Mouse (Mus musculus) skeletal muscle tissue, adult 2 months (tissue): ENCODE measurements around the gene Lao1.
A peak's percentile ranks its signal among the peaks of the same experiment; 100 is the strongest.
"Not testable (repeated sequence)": the region's sequence is repeated elsewhere in the genome, so short reads cannot be mapped to it uniquely, and the experiment has no call there.

Experiments
- DNase-seq: peaks from one replicate; pipeline ENCODE4 v3.0.0-alpha.2; 2012; ENCODE audit warnings: low read depth, low spot score

Gene Lao1

GRCm38 (mm10) chr4:118961141-118961628, at the start of gene Lao1:
TSS of gene Lao1 (plus strand) at chr4:118961578.
- DNase-seq, result peak; percentile 18

GRCm38 (mm10) chr4:118917365-118917764, 44.0 kb upstream of the Lao1 start, which contains the start of gene Olfr1329:
TSS of gene Olfr1329 (minus strand) at chr4:118917465.
- DNase-seq, result not testable (repeated sequence)

DNA sequence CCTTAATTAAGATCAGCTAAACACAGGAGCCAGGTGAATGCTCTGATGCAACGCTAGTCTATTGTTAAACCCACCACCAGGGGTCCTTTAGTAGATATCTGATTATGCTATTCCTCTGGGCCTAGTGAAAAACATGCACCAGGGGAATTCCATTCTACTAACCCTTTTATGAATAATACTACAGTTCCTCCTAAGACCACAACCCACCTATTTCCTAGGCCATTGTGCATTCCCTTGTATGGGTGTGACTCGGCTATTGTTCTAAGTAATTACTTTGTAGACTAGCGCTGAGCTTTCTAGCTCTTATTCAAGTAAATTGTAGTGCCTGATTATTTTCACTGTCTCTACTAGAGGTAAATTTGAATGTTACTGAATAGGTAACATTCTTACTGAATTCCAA, 30.1 kb upstream of the Lao1 start:
- not testable (repeated sequence) for DNase-seq

DNA sequence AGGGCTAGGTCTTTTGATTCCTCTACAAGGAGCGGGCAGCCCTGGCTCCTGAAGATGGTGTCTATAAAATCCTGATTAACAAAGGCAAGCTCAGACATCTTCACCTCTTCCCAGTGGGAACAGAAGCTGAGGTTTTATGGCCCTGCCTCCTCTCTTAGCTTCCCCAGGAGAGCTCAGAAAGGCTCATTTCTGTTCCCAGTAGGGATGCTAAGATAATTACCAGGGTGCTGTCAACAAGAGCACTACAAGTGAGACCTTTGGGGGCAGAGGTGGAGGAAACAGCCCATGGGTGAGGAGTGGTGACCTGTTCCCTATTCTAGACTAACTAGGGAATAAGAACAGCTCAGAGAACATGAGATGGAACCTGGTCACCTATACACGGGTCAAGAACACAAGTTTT, 22.9 kb upstream of the Lao1 start, which contains the start of gene Olfr1328:
TSS of gene Olfr1328 (minus strand) at position 101 of the 400 bp plus-strand sequence.
- DNase-seq, result no peak

- DNase-seq, result no peak
Measured at GRCm38 (mm10) chr4:118958812-118959211, 2.6 kb upstream of the Lao1 start.

GRCm38 (mm10) chr4:118967711-118968110, 6.3 kb downstream of the Lao1 start:
- no peak for DNase-seq

- no peak for DNase-seq
Measured at GRCm38 (mm10) chr4:118973281-118973680, 11.9 kb downstream of the Lao1 start.

DNA sequence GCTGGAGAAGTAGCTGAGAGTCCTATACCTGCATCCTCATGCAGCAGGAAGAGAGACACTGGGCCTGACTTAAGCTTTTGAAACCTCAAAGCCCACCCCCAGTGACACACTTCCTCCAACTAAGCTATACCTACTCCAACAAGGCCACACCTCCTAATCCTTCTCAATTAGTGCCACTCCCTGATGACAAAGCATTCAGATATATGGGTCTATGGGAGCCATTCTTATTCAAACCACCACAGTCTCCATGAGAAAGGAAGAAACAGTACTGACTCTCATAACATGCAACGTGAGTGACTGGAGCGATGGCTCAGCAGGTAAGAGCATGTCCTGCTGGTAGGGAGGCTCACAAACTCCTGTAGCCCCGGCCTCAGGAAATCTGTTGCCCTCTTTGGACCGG, 23.9 kb downstream of the Lao1 start:
- no peak for DNase-seq

DNA sequence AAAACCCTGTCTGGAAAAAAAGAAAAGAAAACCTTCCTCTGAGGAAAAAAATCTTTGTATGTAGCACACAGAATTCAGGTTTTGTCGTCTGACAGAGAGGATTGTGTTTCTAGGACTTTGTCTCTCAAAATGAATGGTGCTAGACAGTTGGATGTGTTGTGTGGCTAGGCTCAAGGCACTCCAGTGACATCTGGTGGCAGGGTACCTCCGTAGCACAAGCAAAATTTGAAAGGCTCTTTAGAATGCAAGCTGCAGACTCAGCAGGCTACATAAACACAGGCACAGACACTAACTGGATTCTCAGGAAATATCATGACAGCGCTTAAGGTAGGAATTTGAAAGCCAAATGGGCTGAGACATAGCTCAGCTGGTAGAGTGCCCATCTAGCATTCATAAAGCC, 27.2 kb downstream of the Lao1 start:
- no peak for DNase-seq

- no peak for DNase-seq
Measured at GRCm38 (mm10) chr4:118989331-118989730, 28.0 kb downstream of the Lao1 start.

- no peak for DNase-seq
Measured at GRCm38 (mm10) chr4:118991797-118992196, 30.4 kb downstream of the Lao1 start.

GRCm38 (mm10) chr4:118997127-118997542, 35.8 kb downstream of the Lao1 start:
- DNase-seq, result no peak

DNA sequence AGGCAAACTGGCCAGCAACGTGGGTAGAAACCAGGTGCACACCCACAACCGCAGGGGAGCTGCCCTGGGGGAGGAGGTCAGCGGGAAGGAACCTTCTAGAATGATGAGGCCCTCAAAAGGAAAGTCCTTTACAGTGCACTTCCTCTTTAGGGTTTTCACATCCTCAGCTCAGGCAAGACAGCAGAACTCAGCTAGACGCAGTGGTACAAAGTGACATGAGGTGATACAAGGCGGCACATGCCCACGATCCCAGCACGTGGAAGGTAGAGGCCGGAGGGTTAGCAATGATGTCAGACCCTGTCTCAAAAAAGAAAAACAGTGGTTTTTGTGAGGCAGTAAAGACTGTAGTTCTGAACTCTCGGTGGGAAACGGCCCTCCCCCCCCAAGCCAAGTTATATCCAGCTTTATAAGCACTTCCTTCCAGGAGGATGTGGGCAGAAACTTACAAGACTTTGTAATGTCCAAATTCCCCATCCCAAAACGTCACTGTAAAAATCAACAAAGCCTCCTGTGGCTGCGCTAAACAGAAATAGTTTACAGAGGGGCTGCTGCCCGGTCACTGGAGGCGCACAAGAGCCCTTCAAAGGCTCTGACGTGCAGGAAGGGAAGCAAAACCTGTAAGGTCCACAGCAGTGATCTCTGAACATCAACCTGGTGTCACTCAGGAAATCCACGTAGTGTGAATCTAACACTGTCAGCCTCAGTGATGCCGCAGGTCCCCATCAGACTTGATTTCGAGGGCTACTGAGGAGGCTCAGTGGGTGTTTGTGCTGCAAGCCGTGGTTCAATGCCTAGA, 38.5 kb downstream of the Lao1 start:
- peak; percentile 26 for DNase-seq

GRCm38 (mm10) chr4:119001696-119002095, 40.3 kb downstream of the Lao1 start:
- DNase-seq, result no peak

GRCm38 (mm10) chr4:119002512-119002911, 41.1 kb downstream of the Lao1 start:
- no peak for DNase-seq

- DNase-seq, result no peak
Measured at GRCm38 (mm10) chr4:119004178-119004577, 42.8 kb downstream of the Lao1 start.

DNA sequence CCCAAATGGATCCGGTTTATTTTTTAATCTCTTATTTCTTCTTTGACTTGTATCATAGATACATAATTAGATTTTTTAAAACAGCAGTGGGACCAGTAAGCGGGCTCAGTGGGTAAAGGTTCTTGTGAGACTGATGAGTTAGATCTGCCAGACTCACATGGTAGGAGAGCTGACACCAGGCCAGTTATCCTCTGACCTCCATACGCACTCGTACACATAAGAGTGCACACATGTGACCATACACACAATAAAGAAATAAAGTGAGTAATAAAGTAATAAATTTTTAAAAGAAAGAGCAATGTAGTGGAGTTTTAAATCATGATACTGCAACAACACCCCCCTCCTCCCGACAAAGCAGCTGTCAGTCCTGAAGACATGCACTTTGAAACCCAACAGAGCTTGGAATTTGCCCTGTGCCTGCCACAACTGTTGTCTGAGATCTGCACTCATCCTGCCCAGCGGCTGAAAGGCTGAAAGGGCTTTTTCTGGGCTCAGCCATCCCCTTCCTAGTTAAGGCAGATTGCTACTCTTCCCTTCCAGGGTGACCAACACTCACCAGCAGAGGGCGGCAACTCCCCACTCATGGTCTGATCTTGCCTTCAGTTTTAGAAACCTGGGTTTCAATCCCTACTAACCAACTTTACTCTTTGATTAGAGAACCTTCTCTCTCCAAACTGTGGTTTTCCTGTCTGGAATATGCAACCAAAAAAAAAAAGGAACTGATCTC, 43.4 kb downstream of the Lao1 start:
- peak; percentile 39 for DNase-seq

DNA sequence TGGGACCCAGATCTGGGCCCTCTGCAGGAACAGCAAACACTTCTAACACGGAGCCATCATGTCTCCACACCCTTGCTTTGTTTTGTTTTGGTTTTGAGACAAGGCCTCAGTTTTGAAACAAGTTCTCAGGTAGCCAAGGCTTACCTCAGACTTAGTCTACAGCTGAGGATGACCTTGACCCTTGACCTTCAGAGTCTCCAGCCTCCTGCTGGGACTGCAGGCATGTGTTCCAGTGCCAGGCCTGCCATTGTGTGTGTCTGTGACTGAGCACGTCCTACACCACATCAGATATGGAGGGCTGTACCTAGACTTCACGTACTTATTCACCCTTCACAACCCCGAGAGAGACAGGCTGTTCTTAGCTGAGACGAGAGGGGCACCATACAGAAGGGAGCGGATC, 46.2 kb downstream of the Lao1 start:
- DNase-seq, result no peak

DNA sequence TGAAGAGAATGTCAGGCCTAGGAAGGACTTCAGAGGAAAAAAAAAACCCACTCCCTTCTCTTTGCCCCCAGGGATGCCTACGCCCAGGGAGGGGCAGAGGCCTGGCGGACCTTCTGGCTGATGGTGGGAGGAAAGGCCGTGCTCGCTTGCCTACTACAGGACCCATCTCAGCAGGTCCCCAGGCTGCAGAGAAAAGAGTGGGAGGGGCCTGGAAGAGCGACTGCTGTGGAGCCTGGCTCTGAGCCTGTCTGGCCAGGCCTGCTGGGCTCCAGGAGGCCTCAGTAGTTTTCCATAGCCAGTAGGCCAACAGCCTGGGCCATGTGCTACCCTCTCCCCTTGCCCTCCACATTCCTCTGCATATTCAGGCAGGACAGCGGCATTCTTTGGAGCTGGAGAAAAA, 47.1 kb downstream of the Lao1 start:
- peak; percentile 20 for DNase-seq

GRCm38 (mm10) chr4:119009814-119010213, 48.4 kb downstream of the Lao1 start:
- no peak for DNase-seq

DNA sequence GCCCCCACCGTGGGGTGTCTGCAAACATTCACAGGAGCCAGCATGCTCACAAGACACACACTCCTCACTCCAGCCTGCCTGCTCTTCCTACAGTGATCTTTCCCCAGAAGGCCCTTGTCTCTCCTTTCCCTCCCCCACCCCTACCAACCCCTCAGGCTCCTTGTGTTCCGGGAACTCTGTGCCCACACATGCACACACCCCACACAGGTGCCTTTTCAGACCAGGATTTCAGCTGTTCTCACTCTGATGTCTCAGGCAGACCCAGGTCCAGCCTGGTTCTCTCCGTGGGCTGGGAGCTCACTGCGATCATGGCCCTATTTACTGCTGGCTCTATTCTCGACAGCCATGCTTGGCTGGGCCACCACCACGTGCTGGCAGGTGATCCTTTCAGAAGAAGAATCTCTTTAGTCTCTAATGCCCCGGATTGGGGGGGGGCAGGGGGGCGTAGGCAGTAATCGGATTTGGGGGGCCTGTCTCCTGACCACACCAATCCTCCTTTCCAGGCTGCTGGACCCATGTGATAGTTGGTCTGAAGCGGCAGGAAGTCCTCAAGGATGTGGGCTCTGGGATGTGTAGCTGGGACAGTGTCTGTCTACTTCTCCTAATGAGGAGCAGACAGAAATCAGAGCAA, 49.8 kb downstream of the Lao1 start:
- DNase-seq, result no peak

GRCm38 (mm10) chr4:119013031-119013430, 51.7 kb downstream of the Lao1 start:
- no peak for DNase-seq
